Mouse (Mus musculus): ENCODE results near the gene Lrch1.

Gene Lrch1

DNA sequence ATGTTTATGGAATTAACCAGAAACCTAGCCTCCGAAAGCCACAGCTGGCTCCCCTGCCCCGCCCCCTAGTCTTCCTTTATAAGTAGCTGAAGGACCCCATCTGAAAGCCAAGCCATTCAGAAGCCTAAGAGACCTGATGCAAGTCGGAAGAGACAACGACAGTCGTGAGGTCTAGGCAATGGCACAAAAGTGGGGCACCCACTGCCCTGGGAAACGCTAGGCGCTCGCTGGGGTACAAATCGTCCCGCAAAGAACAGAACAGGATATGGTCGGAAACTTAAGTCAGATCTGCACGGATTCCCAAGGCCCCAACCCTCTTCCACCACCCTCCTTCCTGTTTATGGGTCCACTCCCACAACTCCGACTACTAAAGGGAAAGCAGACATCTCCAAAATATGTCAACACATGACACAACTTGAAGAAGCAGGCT, 1.3 kb downstream of the Lrch1 start:
- no peak for DNase-seq

DNA sequence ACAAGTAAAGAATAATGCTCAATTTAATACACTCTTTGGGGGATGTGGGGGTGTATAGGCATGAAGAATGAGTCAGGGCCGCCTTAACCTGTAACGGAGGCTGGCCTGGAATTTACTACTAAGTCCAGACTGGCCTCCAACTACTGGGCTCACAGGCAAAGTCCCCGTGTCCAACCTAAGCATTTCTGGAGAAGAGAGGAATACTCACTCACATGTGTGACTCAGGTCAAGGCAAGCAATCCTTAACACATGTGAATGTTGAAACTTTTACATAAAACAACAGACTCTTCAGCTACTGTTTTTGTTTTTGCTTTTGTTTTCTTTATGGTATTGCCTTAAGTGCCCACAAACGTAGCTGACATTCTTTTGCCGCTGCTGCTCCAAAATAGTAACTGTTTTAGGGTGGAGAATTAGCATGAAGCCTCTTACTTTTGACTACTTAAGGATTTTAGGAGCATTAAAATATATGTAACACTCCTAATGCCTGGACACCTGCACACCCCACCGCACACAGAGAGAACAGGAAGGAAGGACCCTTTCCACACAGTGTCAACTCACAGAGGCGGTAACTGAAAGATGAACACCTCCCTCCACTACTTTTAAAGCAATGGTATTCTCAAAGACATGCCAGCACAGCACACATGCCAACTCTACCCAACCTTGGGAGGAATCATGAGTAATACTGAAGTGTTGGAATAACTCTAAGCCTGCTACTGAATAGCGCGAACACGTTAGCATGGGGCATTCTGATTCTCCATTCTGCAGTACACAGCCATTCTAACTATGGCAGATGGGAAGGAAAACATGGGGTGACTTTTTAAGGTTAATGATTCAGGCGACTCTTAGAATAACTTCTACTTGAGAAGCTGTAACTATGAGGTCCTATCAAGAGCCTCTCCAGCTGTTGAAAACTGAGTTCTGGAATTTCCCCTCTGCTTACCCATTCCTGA, 2.1 kb downstream of the Lrch1 start:
- no peak for DNase-seq

DNA sequence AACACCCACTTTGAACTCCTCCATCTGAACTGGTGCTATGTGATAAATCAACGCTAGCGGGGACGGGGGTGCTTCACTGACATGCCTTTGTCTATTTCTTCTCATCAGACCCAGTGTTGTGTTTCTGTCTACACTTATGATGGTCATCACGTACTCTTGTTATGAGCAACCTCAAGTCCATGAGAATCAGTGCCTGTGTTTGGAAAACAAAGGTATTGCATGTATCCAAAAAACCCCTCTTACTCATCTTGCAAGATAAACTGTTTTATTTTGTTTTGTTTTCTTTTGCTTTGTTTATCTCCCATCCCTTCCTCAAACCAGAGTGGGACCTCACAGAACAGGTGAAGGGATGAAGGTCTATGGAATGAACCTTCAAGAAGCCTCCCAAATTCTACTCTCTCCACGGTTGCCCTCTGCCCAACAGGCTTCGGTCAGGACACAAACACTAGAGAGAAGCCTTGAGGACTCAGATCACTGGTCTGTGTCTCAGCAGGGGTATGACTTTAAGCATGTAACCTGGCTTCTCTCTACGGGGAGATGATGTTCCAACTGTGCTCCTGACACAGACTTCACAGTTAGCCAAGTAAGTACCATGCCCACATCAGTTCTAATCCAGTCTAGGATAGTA, 3.4 kb downstream of the Lrch1 start:
- DNase-seq = no peak

DNA sequence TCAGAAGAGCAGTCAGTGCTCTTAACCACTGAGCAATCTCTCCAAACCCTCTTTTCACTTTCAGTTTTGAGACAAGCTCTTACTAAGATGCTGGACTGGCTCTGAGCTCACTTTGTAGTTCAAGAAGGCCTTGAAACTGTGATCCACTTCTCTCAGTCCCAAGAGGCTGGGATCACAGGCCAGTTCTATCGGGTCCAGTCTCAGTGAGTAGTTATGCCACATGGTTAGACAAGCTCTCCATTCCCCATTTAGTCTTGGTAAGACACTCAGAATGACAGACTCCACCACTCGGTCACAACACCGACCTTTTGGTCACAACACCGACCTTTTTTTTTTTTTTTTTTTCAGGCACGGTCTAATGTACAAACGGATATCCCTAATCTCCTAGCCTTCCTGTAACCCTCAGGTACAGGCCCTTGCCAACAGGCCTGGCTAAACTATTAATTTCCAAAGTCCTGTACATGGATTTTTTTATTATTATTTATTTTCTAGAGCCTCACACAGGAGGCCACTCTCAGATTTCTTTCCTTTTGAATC, 4.0 kb downstream of the Lrch1 start:
- DNase-seq = no peak

DNA sequence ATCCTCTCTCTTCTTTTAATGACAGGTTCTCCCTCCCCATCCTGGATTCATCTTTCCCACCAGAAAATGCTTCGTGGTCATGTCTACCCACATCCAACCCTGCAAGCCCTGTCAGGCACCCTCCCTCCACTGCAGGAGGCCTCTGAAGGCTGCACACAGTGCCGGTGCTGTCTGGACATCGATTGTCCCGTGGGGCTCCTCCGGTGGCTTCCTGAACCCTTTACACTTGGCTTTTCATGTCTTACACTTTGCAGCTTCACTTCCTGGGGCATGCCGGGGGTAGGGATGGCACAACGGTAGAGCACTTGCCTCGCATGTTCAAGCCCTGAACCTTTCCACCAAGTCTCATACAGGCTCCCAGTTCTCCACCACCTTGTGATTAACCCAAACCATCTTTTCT, 4.7 kb downstream of the Lrch1 start:
- DNase-seq = no peak

DNA sequence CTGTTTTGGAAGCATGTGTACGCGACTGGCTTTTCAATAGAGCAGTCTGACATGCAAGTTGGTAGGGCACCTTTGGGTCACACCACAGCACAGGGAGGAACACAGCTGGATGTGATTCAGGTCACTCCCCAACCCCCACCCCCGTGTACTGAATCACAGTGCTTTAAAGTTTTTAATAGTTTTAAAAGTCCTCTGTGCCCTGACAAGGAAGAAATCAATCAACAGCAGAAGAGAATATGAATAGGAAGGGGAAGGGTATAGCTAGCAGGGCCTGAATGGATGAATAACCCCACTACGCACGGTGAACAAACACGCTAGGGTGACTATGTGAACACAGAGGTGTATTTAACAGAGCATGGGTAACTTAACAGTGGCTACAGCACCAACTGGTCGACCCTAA, 6.1 kb downstream of the Lrch1 start:
- DNase-seq = no peak

DNA sequence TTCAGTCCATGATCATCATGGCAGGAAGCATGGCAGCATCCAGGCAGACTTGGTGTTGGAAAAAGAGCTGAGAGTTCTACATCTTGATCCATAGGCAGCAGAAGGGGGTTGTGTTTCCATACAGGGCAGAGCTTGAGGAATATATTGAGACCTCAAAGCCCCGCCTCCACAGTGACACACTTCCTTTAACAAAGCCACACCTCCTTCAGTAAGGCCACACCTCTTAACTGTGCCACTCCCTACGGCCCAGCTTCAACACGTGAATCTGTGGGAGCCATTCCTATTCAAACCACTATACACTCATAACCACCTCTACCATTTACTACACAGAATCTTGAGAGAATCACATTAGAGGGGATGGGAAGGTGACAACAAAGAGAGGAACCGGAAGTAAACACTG, 6.9 kb downstream of the Lrch1 start:
- no peak for DNase-seq

DNA sequence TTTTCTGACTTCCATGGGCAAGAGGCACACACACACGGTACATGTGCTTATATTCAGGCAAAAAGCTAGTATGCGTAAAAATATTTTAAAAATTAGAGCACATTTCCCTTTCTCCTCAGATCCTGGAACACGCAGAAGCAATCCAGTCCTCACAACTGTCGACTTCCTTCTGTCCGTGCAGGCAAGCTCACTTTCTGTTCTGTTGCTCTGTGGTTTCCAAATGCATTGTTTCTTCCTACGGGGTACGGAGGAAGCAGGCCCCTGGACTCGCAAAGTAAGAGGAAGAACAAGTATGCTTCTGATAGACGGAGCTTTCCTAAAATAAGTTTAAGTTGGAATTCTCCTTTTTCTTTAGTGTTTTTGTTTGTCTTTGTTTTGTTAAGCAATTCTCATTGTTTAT, 8.3 kb downstream of the Lrch1 start:
- DNase-seq = no peak

DNA sequence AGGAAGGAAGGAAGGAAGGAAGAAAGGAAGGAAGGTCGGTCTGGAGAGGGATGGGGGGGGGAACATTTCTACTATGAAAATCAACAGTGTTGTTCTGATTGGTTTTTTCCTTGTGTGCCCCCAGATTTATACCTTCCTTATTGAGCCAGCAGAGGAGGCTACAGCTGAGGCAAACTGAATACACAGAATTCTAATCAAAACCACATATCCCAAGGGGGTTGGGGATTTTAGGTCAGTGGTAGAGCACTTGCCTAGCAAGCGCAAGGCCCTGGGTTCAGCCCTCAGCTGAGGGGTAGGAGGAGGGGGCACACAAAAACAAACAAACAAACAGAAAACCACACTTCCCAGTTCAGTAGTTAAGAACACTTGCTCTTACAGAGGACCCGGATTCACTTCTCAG, 8.8 kb downstream of the Lrch1 start:
- no peak for DNase-seq

DNA sequence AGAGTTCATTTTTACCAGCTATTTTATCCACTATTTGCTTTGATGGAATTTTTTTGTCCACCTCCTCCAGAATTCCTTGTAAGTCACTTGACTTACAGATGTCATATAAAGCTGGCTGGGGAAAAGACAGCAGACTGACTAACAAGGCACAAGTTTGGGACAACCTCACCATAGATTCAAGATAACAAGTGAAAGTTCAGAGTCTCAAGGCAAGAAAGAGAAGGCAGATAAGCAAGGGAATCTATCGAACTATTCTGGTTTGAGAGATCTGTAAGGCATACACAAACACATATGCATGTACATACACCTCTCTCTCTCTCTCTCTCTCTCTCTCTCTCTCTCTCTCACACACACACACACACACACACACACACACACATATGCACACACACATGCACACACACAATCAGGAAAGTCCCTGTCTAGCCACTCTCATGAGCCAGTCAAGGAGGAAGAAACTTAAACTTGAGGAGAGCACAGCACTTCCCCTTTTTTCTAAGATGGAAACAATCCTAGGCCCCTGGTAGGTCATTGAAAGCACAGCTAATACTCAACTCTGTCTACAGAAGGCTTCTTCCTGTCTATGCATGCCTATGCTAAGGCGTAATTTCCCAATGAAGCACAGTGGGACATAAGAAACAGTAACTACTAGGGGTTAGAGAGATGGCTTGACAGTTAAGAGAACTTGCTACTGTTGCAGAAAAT, 11.0 kb downstream of the Lrch1 start:
- no peak for DNase-seq

DNA sequence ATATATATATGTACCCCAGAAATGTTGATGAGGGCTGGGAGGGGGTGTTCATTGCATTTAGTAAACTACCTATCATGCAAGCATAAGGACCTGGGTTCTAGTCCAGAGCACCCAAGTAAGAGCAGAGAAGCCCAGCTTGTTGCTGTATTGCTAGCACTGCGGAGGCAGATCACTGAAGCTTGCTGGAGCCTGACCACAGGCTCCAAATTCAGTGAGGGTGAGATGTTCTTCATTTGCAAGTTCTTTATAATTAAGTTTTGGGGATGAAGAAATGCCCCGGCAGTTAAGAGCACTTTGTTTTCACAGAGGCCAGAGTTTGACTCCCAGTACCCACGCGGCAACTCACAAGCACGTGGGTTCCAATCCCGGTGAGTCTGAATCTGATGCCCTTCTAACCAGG, 12.6 kb downstream of the Lrch1 start:
- DNase-seq = no peak

DNA sequence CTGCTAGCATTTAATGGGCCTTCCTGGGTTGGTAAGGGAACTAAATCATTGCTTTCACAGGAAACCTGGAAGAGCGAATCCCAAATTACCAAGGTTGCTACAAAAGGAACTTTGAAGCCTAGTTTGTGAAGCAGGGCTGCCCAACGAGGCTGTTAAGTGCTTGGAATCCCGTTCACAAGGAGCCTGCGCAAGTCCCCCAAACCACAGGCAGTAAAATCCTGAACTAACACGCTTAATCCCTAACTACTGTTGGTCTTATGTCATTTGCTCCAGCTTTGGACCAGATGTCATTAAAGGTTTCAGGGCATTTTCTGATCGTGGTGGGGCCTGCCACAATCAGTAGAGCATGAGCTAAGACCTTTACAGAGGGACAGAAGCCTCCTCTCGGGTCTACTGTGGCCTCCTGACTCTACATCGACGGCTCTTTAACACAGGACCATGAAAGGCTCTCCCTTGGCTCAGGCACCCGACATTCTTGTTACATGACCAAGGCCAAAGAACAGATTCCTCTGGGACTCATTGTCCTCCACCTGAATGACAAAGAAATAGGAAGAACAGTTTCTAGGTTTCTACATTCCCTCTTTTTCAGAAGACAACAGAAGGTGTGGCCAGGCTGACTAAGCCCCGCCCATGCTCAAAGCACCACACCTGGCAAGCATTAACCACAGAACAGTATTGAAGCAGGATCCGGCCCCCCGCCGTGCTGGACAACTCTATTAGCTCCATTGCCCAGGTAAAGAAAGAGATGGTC, 13.5 kb downstream of the Lrch1 start:
- no peak for DNase-seq

DNA sequence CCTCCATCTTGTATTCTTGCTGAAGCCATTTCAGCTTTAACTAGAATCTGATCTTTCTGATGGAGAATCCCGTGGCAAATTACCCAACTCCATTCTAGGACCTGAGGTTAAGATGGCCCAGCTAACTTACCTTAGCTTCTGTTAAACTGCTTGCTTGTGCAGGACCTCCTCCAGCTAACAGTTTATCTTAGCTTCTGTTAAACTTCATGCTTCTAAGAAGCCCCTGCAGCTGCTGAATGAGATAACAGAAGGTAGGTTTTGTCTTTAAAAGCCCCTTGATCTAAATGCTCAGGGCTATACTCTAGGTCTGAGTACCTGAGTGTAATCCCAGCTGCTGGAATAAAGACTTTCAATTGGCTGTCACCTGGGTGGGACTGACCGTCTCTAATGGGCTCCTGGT, 17.9 kb downstream of the Lrch1 start:
- DNase-seq = no peak

DNA sequence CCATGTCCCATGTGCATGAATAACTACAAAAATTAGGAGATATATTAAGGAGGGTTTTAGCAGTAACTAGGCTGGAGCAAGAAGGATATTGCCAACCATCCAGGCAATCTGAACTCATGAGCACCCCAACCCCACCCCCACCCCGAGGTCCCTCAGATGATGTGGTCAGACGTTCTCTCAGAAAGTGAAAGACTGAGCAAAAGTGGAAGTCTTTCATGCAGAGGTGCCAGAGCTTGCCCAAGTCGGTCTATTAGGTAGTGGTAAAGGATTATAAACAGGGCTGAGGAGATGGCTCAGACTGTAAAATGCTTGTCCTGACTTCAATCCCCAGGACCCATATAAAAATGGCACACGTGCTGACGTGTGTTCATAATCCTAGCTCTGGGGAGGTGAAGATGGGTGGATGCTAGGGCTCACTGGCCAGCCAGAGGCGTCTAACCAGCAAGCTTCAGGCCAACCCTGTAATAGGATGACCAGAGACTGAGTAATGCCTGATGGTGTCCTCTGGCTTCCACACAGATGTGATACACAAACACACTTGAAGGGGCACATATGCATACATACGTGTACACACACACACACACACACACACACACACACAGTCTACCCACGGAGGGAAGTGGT, 18.8 kb downstream of the Lrch1 start:
- DNase-seq = no peak

DNA sequence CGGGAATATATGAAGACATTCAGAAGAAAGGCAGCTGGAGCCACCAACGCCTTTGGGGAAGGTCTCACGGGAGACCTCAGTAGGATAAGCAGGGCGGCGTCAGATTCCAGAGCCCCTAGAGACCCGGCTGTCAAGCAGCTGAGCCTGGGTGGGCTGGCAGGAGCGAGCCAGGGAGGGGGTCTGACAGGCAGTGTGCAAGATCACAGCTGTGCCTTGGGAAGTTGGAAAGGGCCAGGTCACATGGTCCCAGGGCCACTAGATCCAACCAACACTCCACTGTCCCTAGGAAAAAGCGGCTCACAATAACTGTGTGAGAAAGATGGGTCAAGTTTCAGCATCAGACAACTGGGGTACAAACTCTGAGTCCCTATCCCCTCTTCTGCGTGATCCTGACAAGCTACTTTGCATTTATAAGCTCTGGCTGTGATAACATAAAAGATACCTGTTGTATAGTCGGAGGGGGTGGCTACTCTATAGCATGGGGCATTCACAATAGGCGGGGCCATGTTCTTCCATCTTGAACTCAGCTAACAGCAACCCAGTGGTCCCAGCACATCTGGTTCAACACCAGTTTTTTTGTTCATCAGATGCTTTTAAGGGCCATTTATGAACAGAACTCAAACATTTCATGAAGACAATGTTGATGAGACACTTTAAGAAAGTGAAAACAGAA, 20.6 kb downstream of the Lrch1 start:
- DNase-seq = no peak

DNA sequence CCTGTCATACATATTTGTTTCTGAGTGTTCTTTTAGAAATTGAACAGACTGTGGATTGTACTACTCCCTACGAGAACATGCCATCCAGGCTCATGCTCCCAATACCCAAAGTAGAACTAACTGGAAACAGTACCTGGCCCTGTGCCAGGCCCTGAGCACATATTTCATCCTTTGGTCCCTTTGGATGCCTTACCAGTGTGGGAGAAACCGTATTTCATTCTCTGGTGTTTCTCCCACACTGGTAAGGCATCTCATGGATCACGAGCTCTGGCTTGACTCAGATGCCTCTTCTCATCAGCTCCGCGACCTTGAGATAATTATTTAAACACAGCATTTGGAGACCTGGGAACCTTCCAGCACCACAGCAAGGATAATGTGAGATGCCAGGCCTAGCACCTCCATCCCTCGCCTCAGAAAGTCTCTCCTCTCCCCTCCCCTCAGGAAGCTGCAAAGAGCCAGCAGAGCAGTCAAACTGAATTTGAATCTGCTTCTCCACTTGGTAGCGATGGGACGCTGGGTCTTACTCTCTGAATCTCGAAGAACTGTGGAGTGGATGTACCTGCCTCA, 21.6 kb downstream of the Lrch1 start:
- DNase-seq = no peak

DNA sequence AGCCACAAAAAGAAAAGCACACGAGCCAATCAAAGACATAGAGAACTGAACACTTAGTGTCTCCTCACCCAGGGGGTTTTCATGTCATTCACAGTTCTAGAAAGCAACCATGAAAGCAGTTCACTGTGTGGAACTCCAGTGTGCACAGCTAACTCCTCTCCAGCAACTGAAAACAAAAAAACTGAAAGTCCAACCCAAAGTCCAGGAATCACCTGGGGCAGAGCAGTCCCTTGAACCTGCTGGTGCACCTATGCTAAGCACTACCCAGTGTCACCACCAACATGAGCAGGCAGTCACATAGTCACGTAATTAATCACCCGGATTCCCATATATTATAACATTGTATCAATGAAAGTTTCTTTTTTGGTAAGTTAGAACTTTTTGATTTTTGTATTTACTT, 23.2 kb downstream of the Lrch1 start:
- no peak for DNase-seq

DNA sequence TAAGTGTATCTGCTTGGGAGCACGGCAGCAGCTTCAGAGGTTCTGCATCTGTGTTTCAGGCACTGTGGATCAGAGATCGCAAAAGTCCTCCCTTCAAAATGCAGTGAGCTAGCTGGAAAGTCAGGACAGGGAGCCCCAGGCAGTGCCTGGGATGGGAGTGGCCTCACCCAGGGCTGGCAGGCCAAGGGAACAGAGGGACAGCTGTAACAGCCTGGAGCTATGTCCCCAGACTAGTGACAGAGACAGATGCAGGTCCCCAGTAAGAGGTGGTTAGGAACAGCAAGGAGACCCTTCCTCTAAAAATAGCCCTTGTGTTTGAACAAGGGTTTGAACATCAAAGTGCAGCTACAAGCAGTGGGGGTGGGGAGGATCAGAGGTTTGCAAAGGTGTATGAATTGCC, 23.6 kb downstream of the Lrch1 start:
- DNase-seq = no peak

DNA sequence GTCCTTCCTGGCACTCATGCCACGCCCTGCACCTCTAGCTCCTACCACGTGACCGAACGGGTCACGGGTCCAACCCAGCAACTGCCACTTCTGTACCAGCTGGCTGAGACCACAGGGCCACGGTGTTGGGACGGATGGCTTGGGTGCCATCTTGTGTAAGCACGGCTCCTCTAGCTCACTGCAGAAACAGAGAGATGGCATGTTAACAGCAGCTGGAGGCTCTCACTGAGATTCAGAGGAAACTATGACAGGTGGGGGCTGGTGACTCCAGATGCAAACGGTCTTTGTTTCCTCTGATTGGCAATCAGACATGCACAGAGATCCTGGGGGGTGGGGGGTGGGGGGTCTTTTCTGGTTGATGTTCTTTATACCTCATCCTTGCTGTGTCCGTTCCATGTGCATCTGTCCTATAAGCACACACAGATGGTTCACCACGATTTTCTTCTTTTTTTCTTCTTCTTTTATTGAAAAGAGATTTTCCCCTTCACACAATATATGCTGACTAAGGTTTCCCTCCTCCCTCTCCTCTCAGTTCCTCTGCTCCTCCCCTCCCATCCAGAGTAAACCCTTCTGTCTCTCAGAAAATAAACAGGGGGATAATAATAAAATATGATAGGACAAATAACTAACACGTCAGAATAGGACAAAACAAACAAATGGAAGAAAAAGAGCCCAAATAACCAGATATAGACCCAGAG, 25.5 kb downstream of the Lrch1 start:
- DNase-seq = no peak

DNA sequence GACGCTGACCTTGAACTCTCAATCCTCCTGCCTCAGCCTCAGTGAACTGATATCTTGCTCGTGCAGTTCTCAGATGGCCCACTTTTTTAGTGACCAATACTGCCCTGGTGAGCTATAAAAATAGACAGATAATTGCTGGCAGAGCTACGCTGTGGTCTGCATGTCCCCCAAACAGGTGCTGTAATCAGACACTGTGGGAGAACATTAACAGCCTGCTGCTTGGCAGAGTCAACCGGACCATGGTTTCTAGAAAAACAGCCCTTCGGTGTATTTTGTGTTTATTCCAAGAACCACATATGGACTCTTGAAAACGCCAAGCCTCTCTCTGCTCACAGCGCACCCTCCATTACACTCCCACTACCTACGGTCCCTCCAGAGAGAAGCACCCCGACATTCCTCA, 26.2 kb downstream of the Lrch1 start:
- DNase-seq = no peak

DNA sequence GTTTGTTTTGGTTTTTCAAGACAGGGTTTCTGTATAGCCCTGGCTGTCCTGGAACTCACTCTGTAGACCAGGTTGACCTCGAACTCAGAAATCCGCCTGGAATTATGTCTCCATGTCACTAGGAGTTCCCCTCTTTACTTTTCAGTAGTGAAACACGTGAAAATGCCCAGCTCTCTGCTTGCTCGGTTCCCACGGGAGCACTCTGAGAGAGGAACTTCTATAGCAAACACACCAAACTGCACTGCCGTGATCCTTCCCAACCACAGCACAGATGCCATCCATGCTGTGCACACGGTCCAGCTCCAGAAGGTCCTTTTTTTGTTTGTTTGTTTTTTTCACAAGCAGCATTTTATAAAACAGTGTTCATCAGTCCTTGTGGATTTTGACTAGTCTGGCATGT, 28.5 kb downstream of the Lrch1 start:
- no peak for DNase-seq
